Mouse (Mus musculus): Measurements from ENCODE around the gene Pex7. TPM values are rescaled to one million over a fixed set of nuclear protein-coding genes. Genes with fewer than 3 reads are reported as not detected.
A peak's percentile ranks its signal among the peaks of the same experiment; 100 is the strongest.

Pex7 gene
- polyA plus RNA-seq, 1 experiment, result 64.0 TPM

DNA sequence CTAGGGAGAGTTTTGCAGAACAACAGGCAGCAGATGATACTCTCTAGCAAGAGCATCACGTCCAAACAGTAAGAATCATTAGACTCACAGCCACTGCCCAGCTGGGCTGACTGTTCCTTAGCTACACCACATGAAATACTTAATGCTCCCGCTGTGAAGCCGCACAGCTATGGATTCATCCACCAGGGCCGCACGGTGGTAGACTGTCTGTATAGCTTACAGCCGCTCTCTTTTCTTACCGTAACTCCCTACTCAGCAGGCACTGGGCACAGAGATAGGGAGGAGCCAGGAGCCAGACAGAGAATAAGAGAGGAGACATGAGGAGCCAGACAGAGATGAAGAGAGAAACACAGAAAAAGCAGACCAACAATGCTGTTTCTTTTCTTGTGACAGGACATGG lies 30.8 kb downstream of the Pex7 start:
- H3K4me1 ChIP-seq (ENCODE audit: control insufficient read depth, insufficient read depth, insufficient read length, low read length), result no peaks in the 10 kb centered on the region
- no peak overlapping the region for H3K27ac ChIP-seq (replicated peaks; ENCODE audit: low read depth, low read length)
- H3K4me3 ChIP-seq (ENCODE audit: insufficient read depth, low read depth, low read length), result no peak overlapping the region

DNA sequence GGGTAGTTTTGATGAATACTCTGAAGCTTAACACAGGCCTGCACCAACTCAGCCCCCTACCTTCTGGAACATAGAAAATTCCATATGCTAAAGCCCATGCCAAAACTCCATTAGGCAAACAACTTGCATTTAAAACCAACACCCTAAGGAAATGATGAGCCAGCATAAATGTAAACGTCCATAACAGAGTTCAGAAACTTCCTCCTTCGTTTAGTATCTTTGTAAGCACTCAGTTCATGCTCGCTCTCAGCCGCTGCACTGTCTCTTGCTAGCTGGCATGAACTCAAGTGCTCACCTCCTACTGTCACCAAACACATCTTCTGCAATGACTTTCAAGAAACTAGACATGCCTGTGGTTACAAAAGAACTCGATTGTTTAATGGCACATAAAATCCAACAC lies 32.1 kb downstream of the Pex7 start:
- Histone ChIP-seq H3K4me1 (ENCODE audit: control insufficient read depth, insufficient read depth, insufficient read length, low read length) (no peaks in the 10 kb centered on the region), H3K4me3 (ENCODE audit: insufficient read depth, low read depth, low read length) (no peak overlapping the region), H3K27ac (replicated peaks; ENCODE audit: low read depth, low read length) (no peak overlapping the region)

- Histone ChIP-seq H3K4me1 (ENCODE audit: control insufficient read depth, insufficient read depth, insufficient read length, low read length) (peaks cover 2% of the 10 kb centered on the region; the same call in 1 of the 2 replicates), H3K4me3 (ENCODE audit: insufficient read depth, low read depth, low read length) (no peak overlapping the region), H3K27ac (replicated peaks; ENCODE audit: low read depth, low read length) (no peak overlapping the region)
Observed at GRCm38 (mm10) chr10:19855597-19856306, 51.7 kb downstream of the Pex7 start.

DNA sequence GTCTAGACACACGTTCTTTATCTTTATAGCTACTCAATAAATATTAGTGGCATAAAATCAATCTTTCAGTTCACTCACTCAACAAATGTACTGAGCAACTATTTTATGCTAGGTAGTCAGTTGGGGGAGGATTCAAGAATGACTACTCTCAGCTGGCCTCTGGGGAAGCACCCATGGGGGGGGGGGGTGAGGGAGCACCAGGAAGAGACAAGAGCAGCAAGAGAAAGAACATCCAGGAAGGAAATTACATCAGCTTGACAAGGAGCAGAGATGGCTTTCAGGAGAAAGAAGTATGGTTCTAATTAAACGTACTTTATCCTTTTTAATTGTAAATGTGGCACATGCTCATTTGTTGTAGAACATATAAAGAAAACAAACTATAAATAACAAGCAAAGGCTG lies 53.9 kb downstream of the Pex7 start:
- H3K4me3 ChIP-seq (ENCODE audit: insufficient read depth, low read depth, low read length), result no peak overlapping the region

DNA sequence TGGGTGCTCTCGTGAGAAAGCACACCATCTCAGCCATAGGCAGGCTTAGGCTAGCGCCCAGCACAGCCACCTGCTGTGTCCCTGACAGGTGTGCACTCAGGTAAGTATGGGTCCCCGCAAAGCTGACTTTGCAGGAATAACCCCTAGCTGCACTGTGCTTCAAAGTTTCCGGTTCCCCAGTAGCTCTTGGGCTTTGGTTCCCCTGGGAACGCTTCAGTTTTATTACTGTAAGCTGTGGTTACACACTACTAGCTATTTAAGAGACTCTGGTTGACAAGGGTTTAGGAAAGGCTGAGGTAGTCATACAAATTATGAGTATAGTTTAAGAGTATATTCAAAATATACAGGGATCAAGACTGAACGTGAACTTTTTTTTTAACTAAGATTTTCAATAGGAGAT lies 54.7 kb downstream of the Pex7 start:
- Histone ChIP-seq H3K4me1 (ENCODE audit: control insufficient read depth, insufficient read depth, insufficient read length, low read length) (peaks cover 15% of the 10 kb centered on the region), H3K4me3 (ENCODE audit: insufficient read depth, low read depth, low read length) (no peak overlapping the region), H3K27ac (replicated peaks; ENCODE audit: low read depth, low read length) (no peak overlapping the region)

More for the DNA sequence above, 53.9 kb downstream of the Pex7 start:
- Histone ChIP-seq H3K27ac (replicated peaks; ENCODE audit: low read depth, low read length) (no peak overlapping the region), H3K4me1 (ENCODE audit: control insufficient read depth, insufficient read depth, insufficient read length, low read length) (peaks cover 15% of the 10 kb centered on the region)

DNA sequence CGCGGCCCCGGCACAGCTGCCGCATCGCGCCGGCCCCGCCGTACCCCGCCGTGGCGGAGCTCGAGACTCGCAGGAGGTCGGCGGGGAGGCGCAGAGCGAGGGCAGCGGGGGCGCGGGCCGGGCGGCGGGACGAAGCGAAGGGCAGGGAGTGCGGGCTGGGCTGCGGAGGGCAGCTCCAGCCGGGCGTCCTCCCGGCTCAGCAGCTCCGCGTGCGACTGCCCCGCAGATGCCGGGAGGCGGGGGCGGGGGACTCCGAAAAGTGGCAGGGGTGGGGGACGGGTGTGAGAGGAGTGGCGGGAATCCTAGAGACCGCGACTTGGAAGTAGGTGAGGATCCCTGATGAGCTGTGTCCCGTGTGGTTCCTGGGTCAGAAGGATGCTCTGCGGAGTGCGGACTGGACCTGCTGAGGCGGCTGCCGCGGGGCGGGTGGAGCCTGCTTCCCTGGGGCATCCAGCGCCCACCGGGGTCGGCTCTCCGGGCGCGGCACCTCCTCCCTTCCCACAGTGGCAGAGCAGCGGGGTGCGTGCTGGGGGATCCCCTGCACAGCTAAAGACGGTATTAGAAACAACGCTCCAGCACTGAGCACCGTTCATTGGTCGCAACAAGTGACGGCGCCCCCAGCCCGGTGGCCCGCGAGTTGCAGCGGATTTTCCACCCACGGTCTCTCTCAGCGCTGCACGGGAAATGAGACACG lies 56.3 kb downstream of the Pex7 start, which contains the start of gene Slc35d3:
Slc35d3 (minus strand) TSS at position 462 of the 694 bp plus-strand sequence.
- peak within 1 kb of the TSS; percentile 51 for H3K4me3 ChIP-seq (ENCODE audit: insufficient read depth, low read depth, low read length)
- H3K27ac ChIP-seq (replicated peaks; ENCODE audit: low read depth, low read length), result no peak within 1 kb of the TSS
- H3K4me1 ChIP-seq (ENCODE audit: control insufficient read depth, insufficient read depth, insufficient read length, low read length), result peaks cover 15% of the 10 kb centered on the region

DNA sequence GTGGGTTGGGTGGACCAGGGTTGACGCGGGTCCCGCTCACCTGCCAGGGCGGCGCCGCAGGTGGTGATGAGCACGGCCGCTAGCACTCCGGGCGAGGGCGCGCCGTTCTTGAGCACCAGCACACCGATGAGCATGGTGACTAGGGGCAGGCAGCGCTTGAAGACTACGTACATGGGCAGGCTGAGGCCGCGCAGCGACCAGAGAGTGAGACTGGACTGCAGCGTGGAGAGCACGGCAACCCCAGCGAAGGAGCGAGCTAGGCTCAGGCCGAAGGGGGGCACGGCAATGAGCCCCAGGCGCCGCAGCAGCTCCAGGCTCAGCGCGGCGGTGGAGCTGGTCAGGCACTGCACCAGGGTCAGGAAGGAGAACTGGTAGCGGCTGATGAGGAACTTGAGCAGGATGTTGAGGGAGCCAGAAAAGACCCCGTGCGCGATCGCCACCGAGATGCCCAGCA lies 56.9 kb downstream of the Pex7 start:
- peak overlapping the region; percentile 51 for H3K4me3 ChIP-seq (ENCODE audit: insufficient read depth, low read depth, low read length)
- H3K27ac ChIP-seq (replicated peaks; ENCODE audit: low read depth, low read length), result no peak overlapping the region
- H3K4me1 ChIP-seq (ENCODE audit: control insufficient read depth, insufficient read depth, insufficient read length, low read length), result peaks cover 13% of the 10 kb centered on the region

DNA sequence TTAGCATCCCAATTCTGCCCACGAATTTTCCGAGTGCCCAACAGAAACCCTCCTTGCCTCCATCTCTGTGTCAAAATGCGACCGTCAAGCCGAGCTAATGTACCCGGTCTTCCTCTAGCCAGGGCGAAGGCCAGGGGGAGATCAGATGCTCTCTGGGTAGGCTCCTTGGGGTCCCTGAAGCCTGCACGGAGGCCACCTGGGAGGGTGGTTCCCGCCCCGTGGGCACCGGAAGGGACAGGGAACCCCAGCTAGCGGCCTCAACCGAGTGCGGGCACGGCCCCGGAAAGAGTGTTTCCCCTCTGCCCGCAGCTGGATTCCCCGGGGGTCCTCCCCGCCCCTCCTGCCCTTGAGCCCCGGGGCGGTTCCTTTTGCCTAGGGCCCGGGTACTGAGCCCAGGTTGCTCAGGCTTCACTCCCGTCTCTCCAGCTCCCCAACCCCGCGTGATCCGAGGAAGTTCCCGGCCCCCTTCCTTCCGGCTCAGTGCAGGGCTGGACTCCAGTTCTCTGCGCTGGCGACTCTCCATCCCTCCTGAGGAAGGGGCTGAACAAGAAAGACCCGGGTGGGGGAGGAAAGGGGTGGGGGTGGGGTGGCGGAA lies 57.6 kb downstream of the Pex7 start:
- Histone ChIP-seq H3K4me1 (ENCODE audit: control insufficient read depth, insufficient read depth, insufficient read length, low read length) (peaks cover 13% of the 10 kb centered on the region), H3K4me3 (ENCODE audit: insufficient read depth, low read depth, low read length) (peak overlapping the region; percentile 37), H3K27ac (replicated peaks; ENCODE audit: low read depth, low read length) (no peak overlapping the region)

- peaks cover 13% of the 10 kb centered on the region for H3K4me1 ChIP-seq (ENCODE audit: control insufficient read depth, insufficient read depth, insufficient read length, low read length)
- H3K4me3 ChIP-seq (ENCODE audit: insufficient read depth, low read depth, low read length), result peak overlapping the region; percentile 37
- no peak overlapping the region for H3K27ac ChIP-seq (replicated peaks; ENCODE audit: low read depth, low read length)
Observed at GRCm38 (mm10) chr10:19848928-19849770, 58.3 kb downstream of the Pex7 start.

- Histone ChIP-seq H3K27ac (replicated peaks; ENCODE audit: low read depth, low read length) (no peak overlapping the region), H3K4me3 (ENCODE audit: insufficient read depth, low read depth, low read length) (no peak overlapping the region)
Observed at GRCm38 (mm10) chr10:19839836-19840235, 67.7 kb downstream of the Pex7 start.

DNA sequence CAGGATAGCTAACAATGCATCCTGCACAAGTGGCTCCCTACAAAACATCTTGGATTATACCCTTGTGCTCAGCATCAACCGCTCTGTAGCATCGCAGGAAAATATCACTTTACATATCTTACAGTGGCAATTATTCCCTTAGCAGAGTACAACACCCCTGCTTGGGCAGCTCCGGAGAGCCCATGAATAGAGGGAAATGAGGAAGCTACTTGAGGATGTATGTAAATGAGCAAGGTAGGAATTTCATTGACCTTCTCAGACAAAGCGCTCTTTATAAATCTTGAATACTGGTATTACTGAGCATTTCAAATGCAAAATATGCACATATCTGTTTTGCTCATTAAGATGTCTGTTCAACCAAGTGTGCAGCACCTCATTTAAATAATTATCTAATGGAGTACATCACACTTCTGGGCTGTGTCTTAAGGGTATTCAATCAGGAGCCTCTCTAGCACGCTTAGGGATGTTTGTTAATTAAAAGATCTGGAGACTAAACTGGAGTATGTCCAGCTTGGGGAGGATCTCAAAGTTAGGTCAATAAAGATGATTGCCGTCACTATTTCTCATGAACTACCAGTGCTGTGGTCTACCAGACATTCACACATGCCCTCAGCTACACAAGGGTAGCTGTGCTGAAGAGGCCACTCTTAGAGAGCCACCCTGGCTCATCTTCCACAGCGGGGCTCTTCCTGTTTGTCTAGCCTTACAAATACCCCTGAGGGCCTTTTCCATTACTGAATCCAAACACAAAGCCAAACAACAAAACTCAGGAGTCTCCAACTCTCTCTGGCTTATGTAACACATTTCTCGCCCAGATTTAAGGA lies 71.4 kb downstream of the Pex7 start:
- Histone ChIP-seq H3K4me1 (ENCODE audit: control insufficient read depth, insufficient read depth, insufficient read length, low read length) (no peaks in the 10 kb centered on the region), H3K4me3 (ENCODE audit: insufficient read depth, low read depth, low read length) (no peak overlapping the region), H3K27ac (replicated peaks; ENCODE audit: low read depth, low read length) (no peak overlapping the region)

More at GRCm38 (mm10) chr10:19839836-19840235, 67.7 kb downstream of the Pex7 start:
- H3K4me1 ChIP-seq (ENCODE audit: control insufficient read depth, insufficient read depth, insufficient read length, low read length), result no peaks in the 10 kb centered on the region

DNA sequence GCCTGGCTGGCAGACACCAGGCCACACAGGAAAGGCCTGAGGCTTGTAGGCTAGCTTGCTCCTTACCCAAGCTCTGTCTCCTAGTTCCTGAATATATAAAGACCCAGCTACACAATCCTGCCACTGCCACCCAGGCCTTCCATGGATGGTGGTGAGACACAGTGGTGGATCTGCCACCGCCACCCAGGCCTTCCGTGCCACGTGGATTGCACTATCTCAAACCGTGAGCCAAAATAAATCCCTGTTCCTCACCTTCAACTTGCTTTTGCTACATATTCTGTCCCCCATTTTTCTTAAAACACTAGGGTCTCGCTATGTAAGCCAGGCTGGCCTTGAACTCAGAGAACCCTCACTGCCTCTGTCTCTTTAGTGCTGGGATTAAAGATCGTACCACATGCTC lies 73.3 kb downstream of the Pex7 start:
- no peak overlapping the region for H3K27ac ChIP-seq (replicated peaks; ENCODE audit: low read depth, low read length)
- H3K4me3 ChIP-seq (ENCODE audit: insufficient read depth, low read depth, low read length), result no peak overlapping the region
- H3K4me1 ChIP-seq (ENCODE audit: control insufficient read depth, insufficient read depth, insufficient read length, low read length), result no peaks in the 10 kb centered on the region

- Histone ChIP-seq H3K27ac (replicated peaks; ENCODE audit: low read depth, low read length) (no peak overlapping the region), H3K4me3 (ENCODE audit: insufficient read depth, low read depth, low read length) (no peak overlapping the region)
Observed at GRCm38 (mm10) chr10:19831072-19831849, 76.2 kb downstream of the Pex7 start.

More at GRCm38 (mm10) chr10:19831072-19831849, 76.2 kb downstream of the Pex7 start:
- H3K4me1 ChIP-seq (ENCODE audit: control insufficient read depth, insufficient read depth, insufficient read length, low read length), result no peaks in the 10 kb centered on the region

All from brown adipose tissue, adult 24 weeks (tissue).